Mouse (Mus musculus): Measurements from ENCODE around the gene Eepd1.

- TF ChIP-seq MAFK (IDR thresholded peaks at IDR 0.05; ENCODE audit: borderline replicate concordance, low read depth, low read length) (no peak), USF2 (IDR thresholded peaks at IDR 0.05; ENCODE audit: borderline replicate concordance in 1 of 2, insufficient read depth in 1 of 2, low read depth in 1 of 2, low read length in 2 of 2) (no peak), EP300 (IDR thresholded peaks at IDR 0.05; ENCODE audit: low read depth in 1 of 2, low read length in 2 of 2) (no peak), SIN3A (IDR thresholded peaks at IDR 0.05; ENCODE audit: low read length) (no peak), MXI1 (IDR thresholded peaks at IDR 0.05; ENCODE audit: low read depth, low read length) (no peak), POLR2A (IDR thresholded peaks at IDR 0.05; ENCODE audit: control insufficient read depth in 1 of 2, insufficient read depth in 1 of 2, low read depth in 1 of 2, low read length in 2 of 2, poor library complexity in 1 of 2) (no peak), KAT2A (conservative IDR thresholded peaks at IDR 0.05; ENCODE audit: low read depth, low read length) (no peak), CTCF (IDR thresholded peaks at IDR 0.05 in 2 of 3, conservative IDR thresholded peaks at IDR 0.05 in 1 of 3; ENCODE audit: control insufficient read depth in 1 of 3, insufficient read depth in 1 of 3, low read depth in 2 of 3, low read length in 3 of 3, poor library complexity in 1 of 3, severe bottlenecking in 1 of 3) (no peak), GATA1 (IDR thresholded peaks at IDR 0.05; ENCODE audit: low read depth, low read length) (no peak), ZNF384 (IDR thresholded peaks at IDR 0.05; ENCODE audit: low read depth, low read length) (no peak), MAZ (IDR thresholded peaks at IDR 0.05; ENCODE audit: low read depth, low read length) (no peak), CHD2 (IDR thresholded peaks at IDR 0.05; ENCODE audit: low read length) (no peak)
These were observed 35.3 kb downstream of the Eepd1 start for GRCm38 (mm10) chr9:25516640-25517039.
